Mouse (Mus musculus) adipocyte (in vitro differentiated cells): ENCODE data around the gene Map10.

Experiments used
- DNase-seq: peaks from one replicate; pipeline ENCODE4 v3.0.0-alpha.2; 2016; ENCODE audit warnings: low spot score

Map10 gene

GRCm38 (mm10) chr8:125670420-125670819 is 802 bp downstream of the Map10 start:
- no peak for DNase-seq

- DNase-seq, result no peak
These were observed 1.3 kb downstream of the Map10 start for GRCm38 (mm10) chr8:125670906-125671305.

GRCm38 (mm10) chr8:125671371-125671770 is 1.8 kb downstream of the Map10 start:
- DNase-seq, result no peak

GRCm38 (mm10) chr8:125675796-125676195 is 6.2 kb downstream of the Map10 start:
- no peak for DNase-seq

GRCm38 (mm10) chr8:125677484-125677883 is 7.9 kb downstream of the Map10 start:
- DNase-seq, result no peak

- DNase-seq, result no peak
These were observed 9.4 kb downstream of the Map10 start for GRCm38 (mm10) chr8:125678854-125679648.

GRCm38 (mm10) chr8:125680851-125681408 is 11.3 kb downstream of the Map10 start:
- no peak for DNase-seq

GRCm38 (mm10) chr8:125685216-125685760 is 15.7 kb downstream of the Map10 start:
- peak; percentile 74 for DNase-seq

- no peak for DNase-seq
These were observed 16.7 kb downstream of the Map10 start for GRCm38 (mm10) chr8:125686221-125686865.

GRCm38 (mm10) chr8:125690166-125690915 is 20.7 kb downstream of the Map10 start:
- no peak for DNase-seq

GRCm38 (mm10) chr8:125690961-125691360 is 21.3 kb downstream of the Map10 start:
- DNase-seq, result no peak

- DNase-seq, result no peak
These were observed 22.8 kb downstream of the Map10 start for GRCm38 (mm10) chr8:125692447-125692846.

- DNase-seq, result no peak
These were observed 23.6 kb downstream of the Map10 start for GRCm38 (mm10) chr8:125693197-125693596.

- no peak for DNase-seq
These were observed 26.3 kb downstream of the Map10 start for GRCm38 (mm10) chr8:125695951-125696350.

GRCm38 (mm10) chr8:125699391-125700025 is 29.9 kb downstream of the Map10 start:
- DNase-seq, result no peak

GRCm38 (mm10) chr8:125700407-125700806 is 30.8 kb downstream of the Map10 start:
- DNase-seq, result no peak

GRCm38 (mm10) chr8:125702868-125703473 is 33.4 kb downstream of the Map10 start:
- no peak for DNase-seq

- DNase-seq, result no peak
These were observed 34.8 kb downstream of the Map10 start for GRCm38 (mm10) chr8:125704434-125704833.

- no peak for DNase-seq
These were observed 36.2 kb downstream of the Map10 start for GRCm38 (mm10) chr8:125705816-125706215.

- DNase-seq, result no peak
These were observed 39.6 kb downstream of the Map10 start for GRCm38 (mm10) chr8:125709171-125709570.

- DNase-seq, result no peak
These were observed 41.9 kb downstream of the Map10 start for GRCm38 (mm10) chr8:125711514-125711913.
